Mouse (Mus musculus): Measurements from ENCODE around the gene Dnaaf3. TPM values are rescaled to one million over a fixed set of nuclear protein-coding genes. Genes with fewer than 3 reads are reported as not detected.
A peak's percentile ranks its signal among the peaks of the same experiment; 100 is the strongest.
"Not testable (repeated sequence)": the region's sequence is repeated elsewhere in the genome, so short reads cannot be mapped to it uniquely, and the experiment has no call there.

The Dnaaf3 gene
- polyA plus RNA-seq, 1 experiment from 2014 or later: 1.4 TPM

GRCm38 (mm10) chr7:4526341-4527301 is 5.6 kb downstream of the Dnaaf3 start:
- peak; percentile 96 for DNase-seq (ENCODE audit: low spot score)
- Histone ChIP-seq H3K27ac (replicated peaks; ENCODE audit: low read depth, low read length) (peak overlapping the region; percentile 75), H3K4me3 (ENCODE audit: low read depth, low read length) (peak overlapping the region; percentile 40), H3K4me2 (ENCODE audit: low read depth, low read length) (peak overlapping the region; percentile 72), H3K9me3 (ENCODE audit: control insufficient read depth, low read length) (no peaks in the 10 kb centered on the region), H3K36me3 (ENCODE audit: control insufficient read depth, insufficient read depth, low read length) (no peaks in the 10 kb centered on the region), H3K9ac (ENCODE audit: low read depth, low read length) (peak overlapping the region; percentile 68), H3K4me1 (ENCODE audit: control insufficient read depth, insufficient read depth, low read length) (peaks cover 5% of the 10 kb centered on the region; the same call in 1 of the 2 replicates), H3K27me3 (replicated peaks; ENCODE audit: control insufficient read depth, insufficient read depth, low read length) (no peaks in the 10 kb centered on the region)
- 26% methylated on average over 36 of the region's 40 CpGs for WGBS
- ATAC-seq (ENCODE audit: low read depth): peak; percentile 97

GRCm38 (mm10) chr7:4524212-4524922 is 7.9 kb downstream of the Dnaaf3 start, which contains the start of gene Tnni3:
Gene Tnni3 (minus strand): TSS chr7:4524229.
- H3K4me3 ChIP-seq (ENCODE audit: low read depth, low read length); H3K27ac ChIP-seq (replicated peaks; ENCODE audit: low read depth, low read length); H3K4me2 ChIP-seq (ENCODE audit: low read depth, low read length); H3K9me3 ChIP-seq (ENCODE audit: control insufficient read depth, low read length); ATAC-seq (ENCODE audit: low read depth); H3K36me3 ChIP-seq (ENCODE audit: control insufficient read depth, insufficient read depth, low read length); H3K9ac ChIP-seq (ENCODE audit: low read depth, low read length); H3K27me3 ChIP-seq (replicated peaks; ENCODE audit: control insufficient read depth, insufficient read depth, low read length): not testable (repeated sequence)
- 71% methylated on average over 15 of the region's 15 CpGs for whole genome bisulfite sequencing
- peaks cover 10% of the 10 kb centered on the region; the same call in 1 of the 2 replicates for H3K4me1 ChIP-seq (ENCODE audit: control insufficient read depth, insufficient read depth, low read length)
- DNase-seq (ENCODE audit: low spot score): peak; percentile 62

- no peak for ATAC-seq (ENCODE audit: low read depth)
- DNase-seq (ENCODE audit: low spot score): no peak
- Histone ChIP-seq H3K4me3 (ENCODE audit: low read depth, low read length) (no peak overlapping the region), H3K4me2 (ENCODE audit: low read depth, low read length) (no peak overlapping the region), H3K27me3 (replicated peaks; ENCODE audit: control insufficient read depth, insufficient read depth, low read length) (no peaks in the 10 kb centered on the region), H3K27ac (replicated peaks; ENCODE audit: low read depth, low read length) (no peak overlapping the region), H3K36me3 (ENCODE audit: control insufficient read depth, insufficient read depth, low read length) (no peaks in the 10 kb centered on the region), H3K9me3 (ENCODE audit: control insufficient read depth, low read length) (no peaks in the 10 kb centered on the region), H3K9ac (ENCODE audit: low read depth, low read length) (no peak overlapping the region), H3K4me1 (ENCODE audit: control insufficient read depth, insufficient read depth, low read length) (peaks cover 10% of the 10 kb centered on the region; the same call in 1 of the 2 replicates)
- WGBS: 89% methylated on average over 31 of the region's 33 CpGs
These were observed 8.8 kb downstream of the Dnaaf3 start for GRCm38 (mm10) chr7:4523205-4524130.

- no peaks in the 10 kb centered on the region for H3K27me3 ChIP-seq (replicated peaks; ENCODE audit: control insufficient read depth, insufficient read depth, low read length)
- H3K27ac ChIP-seq (replicated peaks; ENCODE audit: low read depth, low read length): no peak overlapping the region
- H3K4me1 ChIP-seq (ENCODE audit: control insufficient read depth, insufficient read depth, low read length): peaks cover 10% of the 10 kb centered on the region; the same call in 1 of the 2 replicates
- DNase-seq (ENCODE audit: low spot score) (no peak), ATAC-seq (ENCODE audit: low read depth) (no peak)
- no peak overlapping the region for H3K9ac ChIP-seq (ENCODE audit: low read depth, low read length)
- no peaks in the 10 kb centered on the region for H3K36me3 ChIP-seq (ENCODE audit: control insufficient read depth, insufficient read depth, low read length)
- H3K4me3 ChIP-seq (ENCODE audit: low read depth, low read length): no peak overlapping the region
- no peaks in the 10 kb centered on the region for H3K9me3 ChIP-seq (ENCODE audit: control insufficient read depth, low read length)
- 75% methylated on average over 5 of the region's 6 CpGs for WGBS
- H3K4me2 ChIP-seq (ENCODE audit: low read depth, low read length): no peak overlapping the region
These were observed 10.0 kb downstream of the Dnaaf3 start for GRCm38 (mm10) chr7:4522292-4522691.

GRCm38 (mm10) chr7:4521231-4522003 is 10.8 kb downstream of the Dnaaf3 start:
- H3K9me3 ChIP-seq (ENCODE audit: control insufficient read depth, low read length): no peaks in the 10 kb centered on the region
- DNase-seq (ENCODE audit: low spot score): no peak
- peak overlapping the region; percentile 52 for H3K9ac ChIP-seq (ENCODE audit: low read depth, low read length)
- no peak for ATAC-seq (ENCODE audit: low read depth)
- no peaks in the 10 kb centered on the region for H3K27me3 ChIP-seq (replicated peaks; ENCODE audit: control insufficient read depth, insufficient read depth, low read length)
- no peaks in the 10 kb centered on the region for H3K36me3 ChIP-seq (ENCODE audit: control insufficient read depth, insufficient read depth, low read length)
- H3K4me1 ChIP-seq (ENCODE audit: control insufficient read depth, insufficient read depth, low read length): peaks cover 5% of the 10 kb centered on the region; the same call in 1 of the 2 replicates
- H3K27ac ChIP-seq (replicated peaks; ENCODE audit: low read depth, low read length): no peak overlapping the region
- peak overlapping the region; percentile 56 for H3K4me2 ChIP-seq (ENCODE audit: low read depth, low read length)
- peak overlapping the region; percentile 18 for H3K4me3 ChIP-seq (ENCODE audit: low read depth, low read length)
- 31% methylated on average over 32 of the region's 32 CpGs for WGBS

GRCm38 (mm10) chr7:4518487-4518886 is 13.8 kb downstream of the Dnaaf3 start:
- WGBS: 77% methylated on average over 1 of the region's 1 CpGs

GRCm38 (mm10) chr7:4516332-4517050 is 15.8 kb downstream of the Dnaaf3 start, which contains the start of gene Tnnt1:
Gene Tnnt1 (minus strand): TSS chr7:4516382.
- H3K4me2 ChIP-seq (ENCODE audit: low read depth, low read length): peak within 1 kb of the TSS; percentile 15; the same call in 1 of the 2 replicates
- ATAC-seq (ENCODE audit: low read depth): peak; percentile 51

More at GRCm38 (mm10) chr7:4518487-4518886, 13.8 kb downstream of the Dnaaf3 start:
- no peak overlapping the region for H3K4me3 ChIP-seq (ENCODE audit: low read depth, low read length)
- H3K36me3 ChIP-seq (ENCODE audit: control insufficient read depth, insufficient read depth, low read length): no peaks in the 10 kb centered on the region
- H3K27ac ChIP-seq (replicated peaks; ENCODE audit: low read depth, low read length): no peak overlapping the region
- H3K27me3 ChIP-seq (replicated peaks; ENCODE audit: control insufficient read depth, insufficient read depth, low read length): no peaks in the 10 kb centered on the region
- no peak for ATAC-seq (ENCODE audit: low read depth)
- H3K4me2 ChIP-seq (ENCODE audit: low read depth, low read length): no peak overlapping the region
- no peaks in the 10 kb centered on the region for H3K9me3 ChIP-seq (ENCODE audit: control insufficient read depth, low read length)
- H3K9ac ChIP-seq (ENCODE audit: low read depth, low read length): no peak overlapping the region
- peaks cover 9% of the 10 kb centered on the region; the same call in 1 of the 2 replicates for H3K4me1 ChIP-seq (ENCODE audit: control insufficient read depth, insufficient read depth, low read length)
- no peak for DNase-seq (ENCODE audit: low spot score)

More at GRCm38 (mm10) chr7:4516332-4517050, 15.8 kb downstream of the Dnaaf3 start, which contains the start of gene Tnnt1:
- Histone ChIP-seq H3K9me3 (ENCODE audit: control insufficient read depth, low read length) (no peaks in the 10 kb centered on the region), H3K36me3 (ENCODE audit: control insufficient read depth, insufficient read depth, low read length) (no peaks in the 10 kb centered on the region), H3K27me3 (replicated peaks; ENCODE audit: control insufficient read depth, insufficient read depth, low read length) (no peaks in the 10 kb centered on the region), H3K4me3 (ENCODE audit: low read depth, low read length) (peak within 1 kb of the TSS; percentile 15), H3K4me1 (ENCODE audit: control insufficient read depth, insufficient read depth, low read length) (peaks cover 9% of the 10 kb centered on the region; the same call in 1 of the 2 replicates), H3K27ac (replicated peaks; ENCODE audit: low read depth, low read length) (peak within 1 kb of the TSS; percentile 68; the same call in 1 of the 2 replicates), H3K9ac (ENCODE audit: low read depth, low read length) (0 out of 2 replicates have a peak within 1 kb of the TSS, but pooled peaks have one; percentile 37)
- WGBS: 25% methylated on average over 4 of the region's 4 CpGs
- DNase-seq (ENCODE audit: low spot score): peak; percentile 71

All from embryonic facial prominence, embryonic 14.5 days (tissue).